Mouse (Mus musculus) hindbrain, postnatal 0 days (tissue): ENCODE results near the gene Parg. TPM values are rescaled to one million over a fixed set of nuclear protein-coding genes. Genes with fewer than 3 reads are reported as not detected.

Experiments used
- ATAC-seq: fragments of 200-750 bp; cut with Nextera tagmentation; 2 replicates; pipeline ENCODE4 v1.8.0; 2017; ENCODE audit warnings: mild to moderate bottlenecking, moderate TSS enrichment, moderate library complexity
- DNase-seq: peaks from one replicate; pipeline ENCODE4 v3.0.0-alpha.2; 2015; ENCODE audit warnings: low spot score
- H3K27ac ChIP-seq: fragments of 300-500 bp; sonication (generic); 2 replicates; pipeline ENCODE4 v1.5.1; 2014; ENCODE audit warnings: mild to moderate bottlenecking
- H3K27me3 ChIP-seq: fragments of 300-500 bp; sonication (generic); 2 replicates; pipeline ENCODE4 v1.6.1; 2014; ENCODE audit warnings: low read length, mixed read lengths; ENCODE audit not compliant: insufficient read depth
- H3K36me3 ChIP-seq: fragments of 300-500 bp; sonication (generic); 2 replicates; pipeline ENCODE4 v1.6.1; 2014; ENCODE audit warnings: low read length, mixed read lengths; ENCODE audit not compliant: insufficient read depth
- H3K4me1 ChIP-seq: fragments of 300-500 bp; sonication (generic); 2 replicates; pipeline ENCODE4 v1.6.1; 2014; ENCODE audit warnings: antibody characterized with exemption, low read length, mixed read lengths; ENCODE audit not compliant: insufficient read depth
- H3K4me2 ChIP-seq: fragments of 300-500 bp; sonication (generic); 2 replicates; pipeline ENCODE4 v1.6.1; 2014; ENCODE audit warnings: low read depth, mild to moderate bottlenecking, low read length, moderate library complexity, mixed read lengths
- H3K4me3 ChIP-seq: fragments of 300-500 bp; sonication (generic); 2 replicates; pipeline ENCODE4 v1.5.1; 2014; ENCODE audit warnings: low read length
- H3K9ac ChIP-seq: fragments of 300-500 bp; sonication (generic); replicated peaks from 2 replicates; pipeline ENCODE4 v1.6.1; 2014; ENCODE audit warnings: mild to moderate bottlenecking, low read length, moderate library complexity, mixed read lengths
- H3K9me3 ChIP-seq: fragments of 300-500 bp; sonication (generic); 2 replicates; pipeline ENCODE4 v1.6.1; 2016; ENCODE audit warnings: low read length, mixed read lengths
- CTCF ChIP-seq: IDR thresholded peaks from 2 replicates; pipeline ENCODE4 v1.5.1; 2016; ENCODE audit warnings: antibody characterized with exemption, control low read depth, low read depth
- WGBS: fragments of 180-500 bp; shearing (Covaris S2); extraction: QIAGEN DNeasy Blood & Tissue Kit; methylation state at CpG from one replicate; pipeline ENCODE4 v1.1.7; 2014; 5-methylcytosine and 5-hydroxymethylcytosine counted together
- polyA plus RNA-seq: library from polyadenylated mRNA; unstranded; fragments of >200 nt; fragmentation: Nextera tagmentation; extraction: Ambion mirVana; gene quantifications from 2 replicates; pipeline ENCODE4 v1.2.1, GENCODE M21; 2015
- total RNA-seq: library from RNA; depleted of rRNA; stranded (reverse); fragments of >200 nt; gene quantifications from 2 replicates; pipeline ENCODE4 v1.2.3, GENCODE M21; 2014

The Parg gene
- total and polyA plus RNA-seq, 2 experiments from 2014 or later: 26.5 to 35.0 TPM

- Histone ChIP-seq H3K4me2 (peak overlapping the region; percentile 88), H3K4me3 (peak overlapping the region; percentile 93), H3K36me3 (no peaks in the 10 kb centered on the region), H3K4me1 (0 out of 2 replicates have a peak, but pooled peaks cover 5% of the 10 kb centered on the region), H3K9ac (peak overlapping the region; percentile 98), H3K27ac (peak overlapping the region; percentile 92), H3K27me3 (no peaks in the 10 kb centered on the region), H3K9me3 (no peaks in the 10 kb centered on the region)
- WGBS: 39% methylated on average over 7 of the region's 7 CpGs
- no peak for TF ChIP-seq CTCF
- ATAC-seq (no peak), DNase-seq (no peak)
Observed at GRCm38 (mm10) chr14:32160563-32160962, 41.2 kb upstream of the Parg start.

GRCm38 (mm10) chr14:32161090-32161885 is 40.5 kb upstream of the Parg start:
- Histone ChIP-seq H3K27me3 (no peaks in the 10 kb centered on the region), H3K9me3 (no peaks in the 10 kb centered on the region), H3K9ac (peak overlapping the region; percentile 98; the same call in 1 of the 2 replicates), H3K4me1 (0 out of 2 replicates have a peak, but pooled peaks cover 5% of the 10 kb centered on the region), H3K27ac (no peak overlapping the region), H3K36me3 (no peaks in the 10 kb centered on the region), H3K4me2 (peak overlapping the region; percentile 88), H3K4me3 (peak overlapping the region; percentile 93)
- ATAC-seq: no peak
- no peak for DNase-seq
- TF ChIP-seq CTCF: no peak
- WGBS: 90% methylated on average over 12 of the region's 12 CpGs

- ATAC-seq (no peak), DNase-seq (no peak)
- no peak overlapping the region for H3K9ac ChIP-seq
- H3K4me1 ChIP-seq: 0 out of 2 replicates have a peak, but pooled peaks cover 5% of the 10 kb centered on the region
- no peak overlapping the region for H3K27ac ChIP-seq
- H3K4me3 ChIP-seq: no peak overlapping the region
- no peak overlapping the region for H3K4me2 ChIP-seq
- H3K27me3 ChIP-seq: no peaks in the 10 kb centered on the region
- H3K36me3 ChIP-seq: no peaks in the 10 kb centered on the region
- no peaks in the 10 kb centered on the region for H3K9me3 ChIP-seq
- WGBS: 94% methylated on average over 5 of the region's 5 CpGs
- TF ChIP-seq CTCF: no peak
Observed at GRCm38 (mm10) chr14:32162231-32162630, 39.5 kb upstream of the Parg start.

GRCm38 (mm10) chr14:32163203-32163888 is 38.4 kb upstream of the Parg start:
- 90% methylated on average over 11 of the region's 11 CpGs for WGBS
- Histone ChIP-seq H3K27me3 (no peaks in the 10 kb centered on the region), H3K36me3 (no peaks in the 10 kb centered on the region), H3K4me3 (no peak overlapping the region), H3K9ac (no peak overlapping the region), H3K27ac (no peak overlapping the region), H3K4me2 (no peak overlapping the region), H3K4me1 (0 out of 2 replicates have a peak, but pooled peaks cover 5% of the 10 kb centered on the region), H3K9me3 (no peaks in the 10 kb centered on the region)
- no peak for ATAC-seq
- no peak for DNase-seq
- no peak for TF ChIP-seq CTCF

- ATAC-seq (no peak), DNase-seq (no peak)
- no peak for TF ChIP-seq CTCF
- H3K27me3 ChIP-seq: no peaks in the 10 kb centered on the region
- no peak overlapping the region for H3K9ac ChIP-seq
- no peaks in the 10 kb centered on the region for H3K36me3 ChIP-seq
- no peak overlapping the region for H3K4me2 ChIP-seq
- H3K9me3 ChIP-seq: no peaks in the 10 kb centered on the region
- 92% methylated on average over 8 of the region's 8 CpGs for WGBS
- H3K4me1 ChIP-seq: 0 out of 2 replicates have a peak, but pooled peaks cover 5% of the 10 kb centered on the region
- no peak overlapping the region for H3K27ac ChIP-seq
- H3K4me3 ChIP-seq: no peak overlapping the region
Observed at GRCm38 (mm10) chr14:32164173-32165051, 37.3 kb upstream of the Parg start.
